Mouse (Mus musculus): ENCODE measurements at regions not wholly inside any gene's neighbourhood (a gene's known extent, or its start where the extent isn't known, plus 50 kb on each side); places are given as distances from the start of the nearest gene placed in this dataset.

- TF ChIP-seq CTCF (IDR thresholded peaks at IDR 0.05), result no peak
- no peak for TF ChIP-seq EP300 (IDR thresholded peaks at IDR 0.05; ENCODE audit: insufficient read depth, low read depth, low read length)
These were observed 78.0 kb downstream of the Aptx start for GRCm38 (mm10) chr4:40625024-40625423.

All from heart, adult 2 months (tissue).